12 mouse cellular contexts compared by ENCODE assay signal in the genomic region with DNA sequence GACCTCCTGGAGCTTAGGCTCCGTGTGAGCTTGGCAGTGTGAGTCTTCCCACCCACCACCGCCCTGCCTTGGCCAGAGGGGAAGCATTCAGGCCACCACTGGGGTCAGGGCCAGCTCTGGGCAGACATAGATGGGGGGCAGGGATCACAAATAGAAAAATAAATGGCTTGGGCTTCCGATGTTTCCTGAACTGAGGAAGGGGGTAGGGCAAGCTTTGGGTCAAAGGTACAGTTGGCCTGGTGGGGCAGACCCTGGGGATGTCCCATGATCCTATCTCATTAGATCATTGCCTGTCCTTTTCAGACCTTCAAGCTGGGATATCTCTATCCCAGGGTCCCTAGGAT. TPM values are rescaled to one million over a fixed set of nuclear protein-coding genes. Genes with fewer than 3 reads are reported as not detected.
DNase-seq lines count a peak whose midpoint lies in the region; ATAC-seq and TF ChIP-seq lines count a peak whose summit lies in the region.
"Had no signal": no experiment of that assay in that cellular context is flagged by ENCODE, and none has a peak within 500 bp of the region (broad histone marks: within the 10 kb centered on the region; RNA-seq: fewer than 3 reads in every experiment).

No protein-coding gene starts in this region.

- peaks cover 20% of the 10 kb centered on the region for H3K4me1 ChIP-seq in heart, adult 2 months (ENCODE audit: control insufficient read depth, insufficient read depth, low read length)
- peaks cover 42% of the 10 kb centered on the region for H3K4me1 ChIP-seq in heart, embryonic 10.5 days
- H3K4me1 ChIP-seq in midbrain, embryonic 10.5 days, result peaks cover 64% of the 10 kb centered on the region
- peaks cover 22% of the 10 kb centered on the region for H3K4me1 ChIP-seq in midbrain, embryonic 15.5 days
- peaks cover 17% of the 10 kb centered on the region; the same call in 1 of the 2 replicates for H3K4me1 ChIP-seq in kidney, postnatal 0 days (replicated peaks; ENCODE audit: insufficient read depth, low read length)

- H3K4me3 ChIP-seq in heart, adult 2 months, result no peak overlapping the region
- H3K4me3 ChIP-seq in heart, embryonic 10.5 days, result no peak overlapping the region
- no peak overlapping the region for H3K4me3 ChIP-seq in midbrain, embryonic 10.5 days
- H3K4me3 ChIP-seq in midbrain, embryonic 15.5 days, result no peak overlapping the region
- H3K4me3 ChIP-seq in kidney, postnatal 0 days (replicated peaks; ENCODE audit: low read depth, low read length), result no peak overlapping the region

- TF ChIP-seq POLR2A in heart, adult 2 months (IDR thresholded peaks at IDR 0.05; ENCODE audit: insufficient read depth, low read depth, low read length), result no peak

- 34% methylated on average over 3 of the region's 3 CpGs for WGBS in heart, adult 2 months
- 46% methylated on average over 3 of the region's 3 CpGs for WGBS in heart, embryonic 10.5 days
- 65% methylated on average over 3 of the region's 3 CpGs for WGBS in midbrain, embryonic 10.5 days
- WGBS in midbrain, embryonic 15.5 days, result 60% methylated on average over 3 of the region's 3 CpGs
- 44% methylated on average over 3 of the region's 3 CpGs for whole genome bisulfite sequencing in kidney, postnatal 0 days

- no peak for TF ChIP-seq EP300 in heart, adult 2 months (IDR thresholded peaks at IDR 0.05; ENCODE audit: insufficient read depth, low read depth, low read length)

- H3K4me2 ChIP-seq in midbrain, embryonic 15.5 days, result no peak overlapping the region
- H3K4me2 ChIP-seq in kidney, postnatal 0 days (ENCODE audit: low read length), result no peak overlapping the region

- ATAC-seq in midbrain, embryonic 15.5 days (replicated peaks), result no peak
- ATAC-seq in kidney, postnatal 0 days (replicated peaks; ENCODE audit: low FRiP score, low read depth), result no peak

- peak in 1 of 2 experiments; percentile 51 for DNase-seq in heart, adult 2 months
- DNase-seq in heart, embryonic 10.5 days (ENCODE audit: low spot score), result no peak
- no peak for DNase-seq in midbrain, embryonic 10.5 days (ENCODE audit: low spot score)
- no peak for DNase-seq in kidney, postnatal 0 days (ENCODE audit: low spot score)
- DNase-seq in lung, postnatal 36 days, result peak; percentile 71
- DNase-seq in spleen, adult 12 weeks (ENCODE audit: low spot score), result no peak
- no peak for DNase-seq in spleen, postnatal 10 days (ENCODE audit: low spot score in 2 of 2)
- DNase-seq: cerebellum, adult 9-10 months had no signal

- no peaks in the 10 kb centered on the region for H3K27me3 ChIP-seq in heart, adult 2 months (ENCODE audit: control insufficient read depth, insufficient read depth, low read length)
- H3K27me3 ChIP-seq in heart, embryonic 10.5 days (ENCODE audit: insufficient read depth, poor library complexity, severe bottlenecking), result peaks cover 26% of the 10 kb centered on the region
- H3K27me3 ChIP-seq in midbrain, embryonic 10.5 days (ENCODE audit: low read depth, poor library complexity, severe bottlenecking), result peaks cover 39% of the 10 kb centered on the region
- peaks cover 15% of the 10 kb centered on the region for H3K27me3 ChIP-seq in midbrain, embryonic 15.5 days (replicated peaks)
- H3K27me3 ChIP-seq in kidney, postnatal 0 days (ENCODE audit: insufficient read depth, low read length), result peaks cover 5% of the 10 kb centered on the region

- H3K9me3 ChIP-seq in heart, embryonic 10.5 days, result no peaks in the 10 kb centered on the region
- no peaks in the 10 kb centered on the region for H3K9me3 ChIP-seq in midbrain, embryonic 10.5 days (replicated peaks)
- H3K9me3 ChIP-seq in midbrain, embryonic 15.5 days, result no peaks in the 10 kb centered on the region
- no peaks in the 10 kb centered on the region for H3K9me3 ChIP-seq in kidney, postnatal 0 days (replicated peaks; ENCODE audit: low read length)

- no peak overlapping the region for H3K9ac ChIP-seq in heart, adult 2 months (ENCODE audit: low read depth, low read length)
- no peak overlapping the region for H3K9ac ChIP-seq in midbrain, embryonic 15.5 days
- no peak overlapping the region for H3K9ac ChIP-seq in kidney, postnatal 0 days (ENCODE audit: low read depth, low read length)

- intact Hi-C loops in heart, adult 2 months (cut with DNase I), result loop anchor here (1.0 to 10.0 kb wide), 3 partner anchors 18 to 403 kb away; no protein-coding TSS in a partner anchor

- H3K79me2 ChIP-seq in heart, adult 2 months (replicated peaks; ENCODE audit: control insufficient read depth, insufficient read depth, low read length), result no peaks in the 10 kb centered on the region

- no peaks in the 10 kb centered on the region for H3K36me3 ChIP-seq in heart, adult 2 months (ENCODE audit: control insufficient read depth, insufficient read depth, low read length)
- no peaks in the 10 kb centered on the region for H3K36me3 ChIP-seq in heart, embryonic 10.5 days
- no peaks in the 10 kb centered on the region for H3K36me3 ChIP-seq in midbrain, embryonic 10.5 days
- H3K36me3 ChIP-seq in midbrain, embryonic 15.5 days (replicated peaks), result no peaks in the 10 kb centered on the region
- H3K36me3 ChIP-seq in kidney, postnatal 0 days (ENCODE audit: insufficient read depth, low read length), result no peaks in the 10 kb centered on the region

- TF ChIP-seq CTCF in heart, adult 2 months (IDR thresholded peaks at IDR 0.05), result no peak
- TF ChIP-seq CTCF in kidney, postnatal 0 days (IDR thresholded peaks at IDR 0.05; ENCODE audit: low read depth), result no peak

- peak overlapping the region; percentile 82 for H3K27ac ChIP-seq in heart, adult 2 months
- H3K27ac ChIP-seq in heart, embryonic 10.5 days, result no peak overlapping the region
- 0 out of 2 replicates have a peak overlapping the region, but pooled peaks have one; percentile 28 for H3K27ac ChIP-seq in midbrain, embryonic 10.5 days (replicated peaks)
- no peak overlapping the region for H3K27ac ChIP-seq in midbrain, embryonic 15.5 days
- H3K27ac ChIP-seq in kidney, postnatal 0 days, result peak overlapping the region; percentile 26; the same call in 1 of the 2 replicates

RNA-seq across cellular contexts. Expression of a gene that starts 2.4 kb away (rescaled TPM):
- total RNA-seq in heart, adult 2 months (2021), result 1 to 10 TPM; 4.3 to 6.0 TPM
- 10.4 and 13.4 TPM in 2 replicates for polyA plus RNA-seq in heart, adult 2 months (2012; rRNA removed)
- polyA plus RNA-seq in heart, embryonic 10.5 days (2016; fragmentation: Nextera tagmentation; extraction: Ambion mirVana), result 12.2 and 15.3 TPM in 2 replicates
- polyA plus RNA-seq in midbrain, embryonic 10.5 days (2016; fragmentation: Nextera tagmentation; extraction: Ambion mirVana), result 14.5 and 18.0 TPM in 2 replicates
- 52.2 and 54.5 TPM in 2 replicates for polyA plus RNA-seq in midbrain, embryonic 15.5 days (2015; fragmentation: Nextera tagmentation; extraction: Ambion mirVana)
- polyA plus RNA-seq in kidney, postnatal 0 days (2015; fragmentation: Nextera tagmentation; extraction: Ambion mirVana), result 22.6 and 23.4 TPM in 2 replicates

RNA-seq across cellular contexts. Expression of a gene that starts 6.3 kb away (rescaled TPM):
- total RNA-seq in heart, adult 2 months (2021), result 10 to 100 TPM; 37.8 to 46.2 TPM
- polyA plus RNA-seq in heart, adult 2 months (2012; rRNA removed), result 74.4 and 105 TPM in 2 replicates
- polyA plus RNA-seq in heart, embryonic 10.5 days (2016; fragmentation: Nextera tagmentation; extraction: Ambion mirVana), result 22.1 and 25.0 TPM in 2 replicates
- 17.6 and 18.8 TPM in 2 replicates for polyA plus RNA-seq in midbrain, embryonic 10.5 days (2016; fragmentation: Nextera tagmentation; extraction: Ambion mirVana)
- polyA plus RNA-seq in midbrain, embryonic 15.5 days (2015; fragmentation: Nextera tagmentation; extraction: Ambion mirVana), result 18.3 and 19.7 TPM in 2 replicates
- 56.6 and 62.2 TPM in 2 replicates for polyA plus RNA-seq in kidney, postnatal 0 days (2015; fragmentation: Nextera tagmentation; extraction: Ambion mirVana)
- total RNA-seq: CH12.LX had no signal

RNA-seq across cellular contexts. Expression of a gene that starts 16.1 kb away (rescaled TPM):
- 1 to 10 TPM; 6.7 to 8.0 TPM for total RNA-seq in heart, adult 2 months (2021)
- 22.8 and 24.5 TPM in 2 replicates for polyA plus RNA-seq in heart, adult 2 months (2012; rRNA removed)
- polyA plus RNA-seq in heart, embryonic 10.5 days (2016; fragmentation: Nextera tagmentation; extraction: Ambion mirVana), result 56.4 and 67.7 TPM in 2 replicates
- 74.5 and 81.1 TPM in 2 replicates for polyA plus RNA-seq in midbrain, embryonic 10.5 days (2016; fragmentation: Nextera tagmentation; extraction: Ambion mirVana)
- 65.4 and 67.3 TPM in 2 replicates for polyA plus RNA-seq in midbrain, embryonic 15.5 days (2015; fragmentation: Nextera tagmentation; extraction: Ambion mirVana)
- polyA plus RNA-seq in kidney, postnatal 0 days (2015; fragmentation: Nextera tagmentation; extraction: Ambion mirVana), result 38.9 and 41.7 TPM in 2 replicates

RNA-seq across cellular contexts. Expression of a gene that starts 20.5 kb away (rescaled TPM):
- not detected for total RNA-seq in heart, adult 2 months (2021)
- 0.27 TPM in 1 of 2 replicates, not detected in the other for polyA plus RNA-seq in heart, adult 2 months (2012; rRNA removed)
- polyA plus RNA-seq in heart, embryonic 10.5 days (2016; fragmentation: Nextera tagmentation; extraction: Ambion mirVana), result not detected in 2 replicates
- not detected in 2 replicates for polyA plus RNA-seq in midbrain, embryonic 10.5 days (2016; fragmentation: Nextera tagmentation; extraction: Ambion mirVana)
- polyA plus RNA-seq in midbrain, embryonic 15.5 days (2015; fragmentation: Nextera tagmentation; extraction: Ambion mirVana), result not detected in 2 replicates
- polyA plus RNA-seq in kidney, postnatal 0 days (2015; fragmentation: Nextera tagmentation; extraction: Ambion mirVana), result not detected in 2 replicates
- total RNA-seq: CH12.LX; gastrocnemius, postnatal 25 days; layer of hippocampus, adult 18-20 months had no signal

RNA-seq across cellular contexts. Expression of a gene that starts 20.9 kb away (rescaled TPM):
- total RNA-seq in heart, adult 2 months (2021), result not detected
- 0.21 TPM in 1 of 2 replicates, not detected in the other for polyA plus RNA-seq in heart, adult 2 months (2012; rRNA removed)
- polyA plus RNA-seq in heart, embryonic 10.5 days (2016; fragmentation: Nextera tagmentation; extraction: Ambion mirVana), result 0.24 TPM in 1 of 2 replicates, not detected in the other
- 0.19 and 0.32 TPM in 2 replicates for polyA plus RNA-seq in midbrain, embryonic 10.5 days (2016; fragmentation: Nextera tagmentation; extraction: Ambion mirVana)
- not detected in 2 replicates for polyA plus RNA-seq in midbrain, embryonic 15.5 days (2015; fragmentation: Nextera tagmentation; extraction: Ambion mirVana)
- polyA plus RNA-seq in kidney, postnatal 0 days (2015; fragmentation: Nextera tagmentation; extraction: Ambion mirVana), result not detected in 2 replicates
- total RNA-seq: gastrocnemius, postnatal 25 days had no signal

Comparison
In these comparisons a context has a peak if more than half of its experiments do, and no peak if none do; other contexts are left out.
1. H3K27ac ChIP-seq: peak in heart, adult 2 months (single experiment), midbrain, embryonic 10.5 days (single experiment) and kidney, postnatal 0 days (single experiment); none in heart, embryonic 10.5 days (single experiment) and midbrain, embryonic 15.5 days (single experiment).